Mouse (Mus musculus) midbrain, embryonic 12.5 days (tissue): Measurements from ENCODE around the gene Dop1a. TPM values are rescaled to one million over a fixed set of nuclear protein-coding genes. Genes with fewer than 3 reads are reported as not detected.

Source experiments
- ATAC-seq: fragments of 200-750 bp; cut with Nextera tagmentation; 2 replicates; pipeline ENCODE4 v1.8.0; 2017; ENCODE audit warnings: low read depth, moderate TSS enrichment, moderate library complexity; ENCODE audit not compliant: low FRiP score
- H3K27ac ChIP-seq: fragments of 300-500 bp; sonication (generic); replicated peaks from 2 replicates; pipeline ENCODE4 v1.5.1; 2016; ENCODE audit warnings: mild to moderate bottlenecking
- H3K27me3 ChIP-seq: fragments of 300-500 bp; sonication (generic); 2 replicates; pipeline ENCODE4 v1.6.1; 2016; ENCODE audit warnings: mild to moderate bottlenecking
- H3K36me3 ChIP-seq: fragments of 300-500 bp; sonication (generic); 2 replicates; pipeline ENCODE4 v1.6.1; 2016
- H3K4me1 ChIP-seq: fragments of 300-500 bp; sonication (generic); 2 replicates; pipeline ENCODE4 v1.6.1; 2016
- H3K4me2 ChIP-seq: fragments of 300-500 bp; sonication (generic); replicated peaks from 2 replicates; pipeline ENCODE4 v1.6.1; 2016; ENCODE audit warnings: mild to moderate bottlenecking, moderate library complexity
- H3K4me3 ChIP-seq: fragments of 300-500 bp; sonication (generic); 2 replicates; pipeline ENCODE4 v1.5.1; 2016; ENCODE audit warnings: mild to moderate bottlenecking
- H3K9ac ChIP-seq: fragments of 300-500 bp; sonication (generic); replicated peaks from 2 replicates; pipeline ENCODE4 v1.6.1; 2016; ENCODE audit warnings: mild to moderate bottlenecking, moderate library complexity
- H3K9me3 ChIP-seq: fragments of 300-500 bp; sonication (generic); 2 replicates; pipeline ENCODE4 v1.6.1; 2016; ENCODE audit warnings: mild to moderate bottlenecking
- WGBS: fragments of 180-500 bp; shearing (Covaris S2); methylation state at CpG from one replicate; pipeline ENCODE4 v1.1.7; 2016; 5-methylcytosine and 5-hydroxymethylcytosine counted together
- polyA plus RNA-seq: library from polyadenylated mRNA; unstranded; fragments of >200 nt; fragmentation: Nextera tagmentation; extraction: Ambion mirVana; gene quantifications from 2 replicates; pipeline ENCODE4 v1.2.1, GENCODE M21; 2016

Gene Dop1a
- polyA plus RNA-seq, 1 experiment from 2014 or later, result 20.1 TPM

DNA sequence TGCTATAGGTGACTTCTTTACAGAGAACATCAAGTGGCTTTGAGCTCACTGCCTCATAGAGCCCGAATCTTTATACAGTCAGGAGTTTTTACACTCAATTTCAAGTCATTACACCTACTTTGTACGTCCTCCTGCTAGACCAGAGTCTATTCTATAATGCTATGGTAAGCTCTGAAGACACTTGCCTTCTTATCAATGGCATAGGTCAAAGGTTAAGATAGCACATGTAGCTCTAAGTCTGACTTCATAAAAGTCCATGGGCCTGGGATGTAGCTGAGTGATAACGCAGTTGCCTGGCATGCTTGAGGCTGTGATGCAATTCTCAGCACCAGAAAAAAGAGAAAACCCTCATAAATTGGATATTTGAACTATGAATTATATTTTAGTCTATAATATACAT is 47.4 kb downstream of the Dop1a start:
- 81% methylated on average over 3 of the region's 3 CpGs for WGBS
- Histone ChIP-seq H3K27me3 (no peaks in the 10 kb centered on the region), H3K36me3 (peaks cover 30% of the 10 kb centered on the region; the same call in 1 of the 2 replicates), H3K4me2 (no peak overlapping the region), H3K9ac (no peak overlapping the region), H3K27ac (no peak overlapping the region), H3K4me1 (no peaks in the 10 kb centered on the region), H3K9me3 (no peaks in the 10 kb centered on the region), H3K4me3 (no peak overlapping the region)
- ATAC-seq, result no peak

GRCm38 (mm10) chr9:86514798-86515197 is 47.8 kb downstream of the Dop1a start:
- 95% methylated on average over 4 of the region's 4 CpGs for WGBS
- H3K27me3 ChIP-seq, result no peaks in the 10 kb centered on the region
- no peak overlapping the region for H3K4me3 ChIP-seq
- no peak overlapping the region for H3K4me2 ChIP-seq
- no peak overlapping the region for H3K9ac ChIP-seq
- H3K4me1 ChIP-seq, result no peaks in the 10 kb centered on the region
- ATAC-seq, result no peak
- no peak overlapping the region for H3K27ac ChIP-seq
- H3K36me3 ChIP-seq, result peaks cover 32% of the 10 kb centered on the region; the same call in 1 of the 2 replicates
- no peaks in the 10 kb centered on the region for H3K9me3 ChIP-seq

- Histone ChIP-seq H3K27me3 (no peaks in the 10 kb centered on the region), H3K36me3 (peaks cover 24% of the 10 kb centered on the region), H3K4me2 (no peak overlapping the region), H3K9ac (no peak overlapping the region), H3K4me3 (no peak overlapping the region), H3K27ac (no peak overlapping the region), H3K9me3 (no peaks in the 10 kb centered on the region), H3K4me1 (no peaks in the 10 kb centered on the region)
- no peak for ATAC-seq
Observed at GRCm38 (mm10) chr9:86522335-86522734, 55.4 kb downstream of the Dop1a start.

- Histone ChIP-seq H3K4me3 (no peak overlapping the region), H3K4me1 (no peaks in the 10 kb centered on the region), H3K27ac (no peak overlapping the region), H3K27me3 (no peaks in the 10 kb centered on the region), H3K9me3 (no peaks in the 10 kb centered on the region), H3K4me2 (no peak overlapping the region), H3K36me3 (peaks cover 24% of the 10 kb centered on the region), H3K9ac (no peak overlapping the region)
- ATAC-seq, result no peak
- WGBS, result 72% methylated on average over 2 of the region's 2 CpGs
Observed at GRCm38 (mm10) chr9:86525600-86525999, 58.6 kb downstream of the Dop1a start.

- Histone ChIP-seq H3K36me3 (peaks cover 20% of the 10 kb centered on the region), H3K9me3 (no peaks in the 10 kb centered on the region), H3K4me1 (no peaks in the 10 kb centered on the region), H3K27me3 (no peaks in the 10 kb centered on the region), H3K9ac (no peak overlapping the region), H3K4me2 (no peak overlapping the region), H3K4me3 (no peak overlapping the region), H3K27ac (no peak overlapping the region)
- 88% methylated on average over 5 of the region's 5 CpGs for WGBS
- ATAC-seq, result no peak
Observed at GRCm38 (mm10) chr9:86534071-86534470, 67.1 kb downstream of the Dop1a start.

DNA sequence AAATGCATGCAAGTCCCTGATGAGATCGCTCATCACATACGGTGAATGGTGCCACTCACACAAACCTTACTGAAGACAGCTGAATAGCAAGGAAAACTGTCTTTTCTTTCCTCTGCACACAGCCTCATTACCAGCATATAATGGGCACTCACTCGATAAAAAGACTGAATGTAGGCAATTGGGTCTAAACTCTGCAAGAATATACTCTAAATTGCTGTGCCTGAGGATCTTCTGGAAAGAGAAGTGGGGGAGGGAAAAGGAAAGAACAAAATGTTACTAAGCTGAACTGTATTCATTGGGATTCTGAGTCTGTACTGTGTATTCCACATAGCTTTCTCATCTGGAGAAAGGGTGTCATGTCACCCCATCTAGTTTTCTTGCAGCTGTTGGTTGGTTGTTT is 76.5 kb downstream of the Dop1a start:
- no peak for ATAC-seq
- WGBS, result 89% methylated on average over 3 of the region's 3 CpGs
- H3K36me3 ChIP-seq, result peaks cover 37% of the 10 kb centered on the region
- H3K4me3 ChIP-seq, result no peak overlapping the region
- no peak overlapping the region for H3K4me2 ChIP-seq
- no peaks in the 10 kb centered on the region for H3K4me1 ChIP-seq
- H3K27ac ChIP-seq, result no peak overlapping the region
- H3K27me3 ChIP-seq, result no peaks in the 10 kb centered on the region
- no peak overlapping the region for H3K9ac ChIP-seq
- H3K9me3 ChIP-seq, result no peaks in the 10 kb centered on the region

GRCm38 (mm10) chr9:86544559-86544958 is 77.6 kb downstream of the Dop1a start:
- H3K27ac ChIP-seq, result no peak overlapping the region
- peaks cover 46% of the 10 kb centered on the region for H3K36me3 ChIP-seq
- no peaks in the 10 kb centered on the region for H3K9me3 ChIP-seq
- ATAC-seq, result no peak
- no peak overlapping the region for H3K9ac ChIP-seq
- 73% methylated on average over 1 of the region's 1 CpGs for WGBS
- H3K4me1 ChIP-seq, result no peaks in the 10 kb centered on the region
- no peak overlapping the region for H3K4me3 ChIP-seq
- H3K27me3 ChIP-seq, result no peaks in the 10 kb centered on the region
- no peak overlapping the region for H3K4me2 ChIP-seq

DNA sequence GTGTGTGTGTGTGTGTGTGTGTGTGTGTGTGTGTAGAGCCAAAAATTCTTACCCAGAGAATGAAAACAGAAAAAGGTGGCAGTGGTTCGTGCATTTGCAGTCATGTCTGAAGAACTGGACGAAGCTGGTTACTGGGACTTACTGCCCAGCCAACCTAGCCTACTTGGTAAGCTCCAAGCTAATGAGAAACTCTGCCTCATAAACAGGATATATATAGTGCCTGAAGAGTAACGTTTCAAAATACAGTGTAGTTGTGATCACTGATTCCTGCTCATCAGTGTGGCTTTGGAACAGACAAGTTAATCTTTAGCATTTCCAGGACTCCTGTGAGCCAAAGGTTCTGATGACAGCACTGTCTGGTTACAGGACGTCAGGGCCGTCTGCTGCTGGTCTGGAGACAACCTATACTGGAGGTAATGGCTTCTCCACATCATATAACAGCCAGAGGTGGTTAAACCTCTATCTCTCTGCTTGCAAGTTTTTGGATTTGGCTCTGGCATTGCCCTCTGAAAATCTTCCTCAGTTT is 82.7 kb downstream of the Dop1a start:
- Histone ChIP-seq H3K27ac (no peak overlapping the region), H3K27me3 (no peaks in the 10 kb centered on the region), H3K9ac (no peak overlapping the region), H3K4me3 (no peak overlapping the region), H3K36me3 (peaks cover 45% of the 10 kb centered on the region), H3K4me1 (no peaks in the 10 kb centered on the region), H3K4me2 (no peak overlapping the region), H3K9me3 (no peaks in the 10 kb centered on the region)
- ATAC-seq, result no peak
- WGBS, result 92% methylated on average over 5 of the region's 5 CpGs

DNA sequence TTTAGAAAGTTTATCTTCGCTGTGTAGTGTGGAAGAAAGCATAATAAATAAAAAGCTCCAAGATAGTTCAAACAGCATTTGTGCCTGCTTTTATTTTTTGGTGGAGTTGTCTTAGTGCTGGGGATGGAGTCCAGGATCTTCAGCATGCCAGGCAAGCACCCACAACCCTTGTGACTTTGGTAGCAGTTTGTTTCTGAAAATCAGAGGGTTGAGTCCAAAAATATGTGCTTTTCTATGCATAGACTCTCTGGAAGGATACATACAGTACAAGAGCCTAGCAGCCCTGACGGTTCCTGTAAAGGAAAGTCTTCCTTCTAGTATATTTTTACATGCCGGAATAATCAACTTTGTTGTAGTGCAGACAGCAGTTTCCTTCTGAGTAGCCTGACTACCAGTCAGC is 83.8 kb downstream of the Dop1a start:
- H3K9ac ChIP-seq, result no peak overlapping the region
- no peaks in the 10 kb centered on the region for H3K4me1 ChIP-seq
- ATAC-seq, result no peak
- no peaks in the 10 kb centered on the region for H3K27me3 ChIP-seq
- no peaks in the 10 kb centered on the region for H3K9me3 ChIP-seq
- no peak overlapping the region for H3K4me2 ChIP-seq
- H3K36me3 ChIP-seq, result peaks cover 45% of the 10 kb centered on the region
- no peak overlapping the region for H3K27ac ChIP-seq
- no peak overlapping the region for H3K4me3 ChIP-seq
- 90% methylated on average over 3 of the region's 3 CpGs for WGBS

DNA sequence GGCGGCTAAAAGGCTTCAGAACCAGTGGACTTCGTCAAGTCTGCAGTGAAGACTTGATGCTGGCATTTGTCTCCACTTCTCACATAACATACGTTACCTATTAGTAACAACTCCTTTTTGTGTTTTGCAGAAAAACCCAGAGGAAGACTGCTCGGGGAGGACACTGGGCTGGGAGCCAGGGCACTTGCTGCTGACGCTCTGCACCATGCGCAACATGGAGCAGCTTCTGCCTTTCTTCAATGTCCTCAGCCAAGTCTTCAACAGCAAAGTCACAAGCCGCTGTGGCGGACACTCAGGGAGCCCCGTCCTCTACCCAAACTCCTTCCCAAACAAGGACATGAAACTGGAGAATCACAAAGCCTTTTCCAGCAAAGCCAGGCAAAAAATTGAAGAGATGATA is 86.9 kb downstream of the Dop1a start:
- H3K4me1 ChIP-seq, result no peaks in the 10 kb centered on the region
- H3K27me3 ChIP-seq, result no peaks in the 10 kb centered on the region
- H3K4me2 ChIP-seq, result no peak overlapping the region
- ATAC-seq, result no peak
- WGBS, result 93% methylated on average over 9 of the region's 9 CpGs
- no peaks in the 10 kb centered on the region for H3K9me3 ChIP-seq
- H3K4me3 ChIP-seq, result no peak overlapping the region
- no peak overlapping the region for H3K9ac ChIP-seq
- no peak overlapping the region for H3K27ac ChIP-seq
- peaks cover 63% of the 10 kb centered on the region for H3K36me3 ChIP-seq

DNA sequence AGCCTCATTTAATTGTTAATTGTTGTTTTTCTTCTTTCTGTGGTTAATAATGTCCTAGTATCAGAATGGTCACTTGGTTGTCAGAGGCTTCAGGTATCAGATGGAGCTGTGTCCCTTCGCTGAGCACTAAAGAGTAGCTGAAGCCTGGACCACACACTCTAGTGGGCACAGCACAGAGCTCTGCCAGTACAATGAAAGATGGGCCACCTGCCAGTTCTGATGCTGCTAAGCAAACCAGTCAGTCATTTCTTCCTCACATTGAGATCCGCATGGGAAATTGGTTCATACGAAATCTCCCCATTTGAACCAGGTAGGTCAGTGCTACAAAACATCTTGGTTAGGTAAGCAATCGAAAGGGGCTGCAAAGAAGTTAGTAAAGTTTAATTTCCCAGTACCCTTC is 87.7 kb downstream of the Dop1a start:
- Histone ChIP-seq H3K9ac (no peak overlapping the region), H3K9me3 (no peaks in the 10 kb centered on the region), H3K27ac (no peak overlapping the region), H3K36me3 (peaks cover 65% of the 10 kb centered on the region), H3K4me2 (no peak overlapping the region), H3K4me1 (no peaks in the 10 kb centered on the region), H3K4me3 (no peak overlapping the region), H3K27me3 (no peaks in the 10 kb centered on the region)
- ATAC-seq, result no peak
- WGBS, result 90% methylated on average over 4 of the region's 4 CpGs

GRCm38 (mm10) chr9:86560543-86560942 is 93.6 kb downstream of the Dop1a start:
- Histone ChIP-seq H3K4me3 (no peak overlapping the region), H3K27me3 (no peaks in the 10 kb centered on the region), H3K9ac (no peak overlapping the region), H3K36me3 (peaks cover 84% of the 10 kb centered on the region), H3K4me1 (no peaks in the 10 kb centered on the region), H3K4me2 (no peak overlapping the region), H3K27ac (no peak overlapping the region), H3K9me3 (no peaks in the 10 kb centered on the region)
- 90% methylated on average over 3 of the region's 3 CpGs for WGBS
- ATAC-seq, result no peak

DNA sequence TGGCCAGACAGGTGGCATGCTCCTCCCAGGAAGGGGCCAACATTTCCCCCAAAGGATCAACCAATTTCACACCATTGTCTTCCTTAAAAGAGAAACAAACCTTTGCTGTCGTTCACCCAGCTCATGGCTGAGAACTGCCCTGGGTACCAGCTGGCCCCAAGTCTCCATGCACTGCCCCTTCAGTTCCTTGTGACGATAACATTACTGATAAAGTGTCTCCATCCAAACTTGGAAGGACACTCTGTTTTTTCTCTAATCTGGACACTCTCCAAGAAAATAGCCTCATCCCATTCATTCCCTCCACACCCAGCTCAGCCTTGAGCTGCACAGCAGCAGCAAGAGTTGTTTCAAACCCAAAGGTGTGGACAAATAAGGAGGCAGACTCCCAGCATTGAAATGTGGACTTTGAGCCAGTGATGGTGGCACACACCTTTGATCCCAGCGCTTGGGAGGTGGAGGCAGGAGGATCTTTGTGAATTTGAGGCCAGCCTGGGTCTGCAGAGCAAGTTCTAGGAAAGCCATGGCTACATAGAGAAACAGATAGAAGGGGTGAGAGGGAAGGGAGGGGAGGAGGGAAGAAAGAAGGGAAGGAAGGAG is 102.5 kb downstream of the Dop1a start:
- no peak overlapping the region for H3K4me2 ChIP-seq
- ATAC-seq, result no peak
- H3K4me3 ChIP-seq, result no peak overlapping the region
- H3K27me3 ChIP-seq, result no peaks in the 10 kb centered on the region
- 74% methylated on average over 3 of the region's 3 CpGs for WGBS
- H3K27ac ChIP-seq, result no peak overlapping the region
- peaks cover 30% of the 10 kb centered on the region for H3K36me3 ChIP-seq
- H3K4me1 ChIP-seq, result peaks cover 15% of the 10 kb centered on the region
- H3K9me3 ChIP-seq, result no peaks in the 10 kb centered on the region
- H3K9ac ChIP-seq, result no peak overlapping the region
